Mouse (Mus musculus) kidney, adult 2 months (tissue): ENCODE measurements around the gene Wdr89.

Source experiments
- CTCF ChIP-seq: fragments of 200-500 bp; conservative IDR thresholded peaks from 2 replicates; pipeline ENCODE4 v1.5.1; 2011; ENCODE audit warnings: low read depth, mild to moderate bottlenecking, control low read depth, low read length, moderate library complexity, mixed read lengths; ENCODE audit not compliant: insufficient read depth, insufficient read length
- POLR2A ChIP-seq: fragments of 200-500 bp; IDR thresholded peaks from one replicate; pipeline ENCODE4 v1.6.1; 2011; ENCODE audit warnings: low read depth, low read length, control low read depth

DNA sequence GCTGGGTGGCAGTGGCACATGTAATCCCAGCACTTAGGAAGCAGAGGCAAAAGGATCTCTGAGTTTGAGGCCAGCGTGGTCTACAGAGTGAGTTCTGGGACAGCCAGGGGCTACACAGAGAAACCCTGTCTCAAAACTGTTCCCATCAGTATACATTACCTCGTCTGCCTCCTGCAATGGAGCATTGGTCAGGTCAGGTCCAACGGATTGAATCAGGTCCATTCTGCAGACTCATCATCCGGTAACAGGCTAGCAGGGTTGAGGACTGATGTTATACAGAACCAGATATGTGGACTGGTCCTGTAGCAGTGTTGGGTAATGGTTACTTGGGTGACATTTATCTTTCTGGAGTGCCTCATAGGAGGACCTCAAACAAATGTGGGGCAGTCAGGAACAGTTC lies 3.3 kb upstream of the Wdr89 start:
- TF ChIP-seq CTCF: no peak
- no peak for TF ChIP-seq POLR2A
